Mouse (Mus musculus) gastrocnemius, adult 2 months (tissue): ENCODE measurements at regions not wholly inside any gene's neighbourhood (a gene's known extent, or its start where the extent isn't known, plus 50 kb on each side); places are given as distances from the start of the nearest gene placed in this dataset.

ENCODE experiments used
- DNase-seq: peaks from one replicate; pipeline ENCODE4 v3.0.0; 2022
- H3K27ac ChIP-seq: fragments of 200-600 bp; 2 replicates; pipeline ENCODE4 v1.8.1; 2022; ENCODE audit warnings: mild to moderate bottlenecking
- H3K4me3 ChIP-seq: fragments of 200-600 bp; 2 replicates; pipeline ENCODE4 v1.8.1; 2022; ENCODE audit warnings: mild to moderate bottlenecking, moderate library complexity
- CTCF ChIP-seq: fragments of 200-600 bp; IDR thresholded peaks from 2 replicates; pipeline ENCODE4 v1.8.1; 2022; ENCODE audit warnings: antibody characterized with exemption, mild to moderate bottlenecking, moderate library complexity
- intact Hi-C: fragments of 180-260 bp; cut with DNase I; formaldehyde crosslinking; loops from one replicate; pipeline ENCODE4 v1.15.1; 2025

DNA sequence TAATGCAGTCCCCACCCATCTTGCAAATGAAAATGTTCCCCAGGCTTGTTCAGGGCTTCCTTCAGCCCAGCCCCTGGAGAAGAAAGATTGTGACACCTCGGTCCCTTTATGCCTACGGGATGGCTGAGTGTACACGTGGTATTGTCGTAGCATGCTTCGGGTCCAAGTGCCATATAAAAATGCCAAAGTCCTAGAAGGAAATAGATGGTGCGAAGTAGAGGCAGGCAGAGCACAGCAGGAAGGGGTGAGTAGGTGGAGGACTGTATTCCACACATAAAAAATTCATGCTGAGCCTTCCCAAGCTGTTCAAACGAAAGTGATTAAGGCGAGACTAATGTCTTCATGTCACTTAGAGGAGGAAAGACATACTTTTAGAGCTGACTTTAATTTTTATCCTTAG lies 281.1 kb downstream of the Stim2 start:
- no peak for DNase-seq
- TF ChIP-seq CTCF = no peak
- Histone ChIP-seq H3K4me3 (no peak overlapping the region), H3K27ac (no peak overlapping the region)
- intact Hi-C loops = no loop called here

DNA sequence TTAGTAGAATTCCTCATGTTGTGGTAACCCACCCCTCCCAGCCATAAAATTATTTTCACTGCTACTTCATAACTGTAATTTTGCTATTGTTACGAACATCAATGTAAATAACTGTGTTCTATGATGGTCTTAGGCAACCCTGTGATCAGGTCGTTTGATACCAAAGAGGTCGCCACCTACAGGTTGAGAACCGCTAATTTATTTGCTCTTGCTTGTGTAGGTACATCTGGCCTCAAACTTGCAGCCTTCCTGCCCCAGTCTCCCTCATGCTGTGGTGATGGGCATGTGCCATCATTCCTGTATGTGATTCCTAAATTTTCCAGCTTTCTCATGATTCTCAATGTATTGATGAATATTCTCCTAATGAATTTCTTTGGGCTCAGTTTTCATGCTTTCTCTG lies 282.4 kb downstream of the Stim2 start:
- TF ChIP-seq CTCF = peak; percentile 27; the same call in 1 of the 2 replicates

DNA sequence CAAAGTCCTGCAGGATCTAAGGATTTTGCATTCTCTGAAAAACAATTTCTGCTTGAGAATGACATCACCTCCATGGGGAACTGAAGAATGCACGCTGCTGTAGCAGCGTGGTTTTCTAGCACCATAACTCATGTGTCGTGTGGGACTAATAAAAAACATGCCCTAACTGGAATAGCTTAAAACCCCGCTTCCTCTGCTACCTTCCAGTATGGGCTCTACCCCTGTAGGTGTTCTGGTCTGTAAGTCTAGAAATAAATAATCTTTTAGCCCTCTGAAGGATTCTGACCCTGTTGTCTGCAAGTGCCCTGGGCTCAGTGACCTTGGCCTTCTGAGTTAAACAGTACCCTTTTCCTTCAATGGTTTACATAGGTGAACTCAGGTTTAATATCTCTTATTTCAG lies 282.8 kb downstream of the Stim2 start:
- no peak overlapping the region for H3K27ac ChIP-seq
- intact Hi-C loops = no loop called here
- no peak for TF ChIP-seq CTCF

More for the DNA sequence above, 282.4 kb downstream of the Stim2 start:
- Histone ChIP-seq H3K27ac (no peak overlapping the region), H3K4me3 (no peak overlapping the region)
- intact Hi-C loops = no loop called here
- DNase-seq = no peak

DNA sequence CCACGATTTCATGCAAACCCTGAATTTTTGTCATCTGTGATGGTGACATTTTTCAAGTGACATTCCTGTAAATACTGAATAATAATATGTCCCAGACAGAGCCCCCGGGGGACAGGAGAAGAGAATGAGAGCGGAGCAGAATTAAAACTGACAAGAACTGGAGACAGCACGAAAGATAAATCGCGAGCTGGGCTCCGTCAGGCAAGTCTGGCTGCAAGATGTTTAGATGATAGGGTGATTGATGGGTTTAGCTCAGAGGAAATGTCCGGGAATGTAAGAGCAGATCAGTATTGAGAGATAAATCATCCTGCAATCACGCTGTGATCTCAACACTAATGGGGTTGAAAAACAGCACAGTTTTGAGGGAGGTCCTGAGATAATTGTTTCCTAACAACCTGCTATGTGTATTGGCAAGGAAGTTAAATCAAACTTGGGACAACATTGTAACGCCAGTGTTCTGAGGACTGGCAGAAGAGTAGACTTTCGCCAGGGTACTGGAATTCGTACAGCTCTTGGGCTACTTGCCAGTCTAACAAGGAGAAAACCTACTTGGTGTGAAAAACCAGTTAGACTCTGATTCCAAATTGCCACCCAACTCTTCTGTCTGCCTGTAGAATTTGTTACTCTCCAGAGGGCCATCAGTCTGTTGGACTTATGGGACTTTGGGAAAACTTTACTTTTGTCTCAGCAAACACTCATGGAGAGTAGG lies 292.2 kb downstream of the Stim2 start:
- no peak for TF ChIP-seq CTCF
- Histone ChIP-seq H3K4me3 (no peak overlapping the region), H3K27ac (no peak overlapping the region)
- DNase-seq = no peak
- intact Hi-C loops = no loop called here

More for the DNA sequence above, 282.8 kb downstream of the Stim2 start:
- H3K4me3 ChIP-seq = no peak overlapping the region
- DNase-seq = no peak

DNA sequence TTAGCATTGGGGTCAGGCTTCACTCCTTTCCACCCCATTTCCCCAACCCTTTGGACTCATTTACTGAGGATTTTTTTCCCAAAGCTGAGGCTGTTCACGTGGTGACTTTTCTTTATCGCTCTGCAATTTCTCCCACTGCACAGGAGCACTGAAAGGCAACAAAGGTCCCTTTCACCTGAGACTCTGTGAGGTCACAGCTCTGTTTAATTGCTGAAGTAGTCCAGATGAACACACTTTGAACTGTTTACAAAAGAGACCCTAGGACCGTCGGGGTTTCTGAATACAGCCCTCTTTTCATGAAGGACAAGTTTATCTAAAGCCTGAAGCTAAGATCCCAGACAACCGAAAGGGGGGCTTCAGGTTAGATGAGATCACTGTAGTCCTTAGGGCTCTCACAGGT lies 293.6 kb downstream of the Stim2 start:
- H3K4me3 ChIP-seq = no peak overlapping the region
- no peak for DNase-seq
- TF ChIP-seq CTCF = no peak
- no peak overlapping the region for H3K27ac ChIP-seq
- intact Hi-C loops = no loop called here

DNA sequence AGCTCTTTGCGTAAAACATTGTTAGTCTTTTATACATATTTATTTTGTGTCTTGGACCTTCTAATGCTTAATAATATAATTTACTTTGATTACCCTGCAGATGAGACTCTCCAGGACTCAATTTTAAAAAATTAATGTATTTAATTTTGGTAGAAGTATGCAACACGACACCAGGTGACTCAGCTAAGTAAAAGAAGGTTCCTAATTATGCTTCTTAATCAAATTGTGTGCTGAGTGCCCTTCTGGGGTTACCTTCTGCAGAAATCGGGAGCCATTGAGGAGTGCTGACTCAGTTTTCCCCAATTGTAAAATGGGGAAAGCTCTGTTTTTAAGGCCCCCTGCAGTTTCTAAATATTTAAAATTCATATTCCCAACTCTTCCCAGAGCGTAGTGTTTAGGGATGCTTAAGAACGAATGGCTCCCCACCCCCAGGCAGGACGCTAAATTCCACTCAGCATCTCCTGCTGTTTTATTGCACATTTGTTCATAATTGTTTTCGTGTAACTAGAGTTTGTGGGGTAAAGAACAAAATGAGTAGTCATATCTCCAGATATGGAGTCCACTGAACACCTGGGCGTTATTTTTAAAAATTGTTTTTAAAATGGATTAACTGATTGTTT lies 315.5 kb downstream of the Stim2 start:
- Histone ChIP-seq H3K4me3 (no peak overlapping the region), H3K27ac (no peak overlapping the region)
- DNase-seq = no peak
- intact Hi-C loops = no loop called here
- TF ChIP-seq CTCF = no peak

DNA sequence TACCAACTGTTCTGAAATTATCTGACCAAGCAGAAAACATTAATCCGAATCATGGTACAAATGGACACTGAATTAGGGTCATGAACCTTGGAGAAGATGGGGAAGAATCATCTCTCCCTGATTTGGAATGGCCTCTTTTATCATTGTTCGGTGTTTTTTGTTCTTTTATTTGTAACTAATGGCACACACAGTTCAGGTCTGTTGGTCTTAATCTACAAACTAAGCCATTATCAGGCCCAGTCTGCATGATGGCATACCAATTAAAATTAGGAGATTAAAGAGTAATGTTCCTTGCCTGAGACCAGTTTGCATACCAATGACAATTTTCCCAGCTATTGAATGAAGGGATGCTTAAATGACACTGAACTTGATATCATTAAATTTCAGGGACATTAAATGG lies 332.1 kb downstream of the Stim2 start:
- no peak for TF ChIP-seq CTCF
- Histone ChIP-seq H3K4me3 (no peak overlapping the region), H3K27ac (no peak overlapping the region)
- no peak for DNase-seq
- intact Hi-C loops = no loop called here

DNA sequence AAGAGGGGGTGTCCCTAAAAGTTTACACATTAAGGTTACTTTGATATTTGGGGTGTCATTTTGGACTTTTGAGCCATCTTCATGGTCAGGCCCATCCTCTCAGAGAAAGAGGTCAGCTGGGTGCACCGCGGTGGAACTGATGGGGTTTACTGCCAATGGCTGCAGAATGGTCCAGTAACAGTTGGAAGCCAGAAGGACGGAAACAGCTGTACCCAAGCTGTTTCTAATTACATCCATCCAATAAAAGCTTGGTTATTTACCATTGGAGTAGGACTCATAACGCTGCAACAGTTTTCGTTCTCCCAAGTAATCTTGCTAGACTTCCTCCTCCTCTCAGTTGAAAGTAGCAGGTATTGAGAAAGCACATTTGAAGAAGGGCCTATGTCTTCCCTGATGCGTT lies 344.7 kb downstream of the Stim2 start:
- DNase-seq = peak; percentile 31
- Histone ChIP-seq H3K4me3 (no peak overlapping the region), H3K27ac (no peak overlapping the region; the same call in 1 of the 2 replicates)
- intact Hi-C loops = no loop called here
- no peak for TF ChIP-seq CTCF

DNA sequence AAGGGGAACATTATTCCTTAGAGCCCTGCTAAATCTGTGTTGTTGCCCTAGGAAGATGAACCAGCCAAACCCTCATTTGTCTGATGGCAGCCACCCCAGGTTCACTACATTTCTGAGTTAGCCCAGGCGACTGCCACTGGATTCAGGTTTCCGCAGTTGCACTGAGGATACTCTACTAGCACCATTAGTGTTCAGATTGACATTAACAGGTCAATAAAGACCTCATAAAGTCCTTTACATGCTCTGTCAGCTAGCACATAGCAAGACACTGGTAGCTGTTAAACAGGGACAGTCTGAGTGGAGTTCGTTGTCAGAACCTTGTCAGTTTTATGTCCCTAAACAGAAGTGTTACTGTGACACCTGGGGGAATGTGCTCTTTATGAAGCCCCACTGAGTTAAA lies 345.1 kb downstream of the Stim2 start:
- no peak overlapping the region; the same call in 1 of the 2 replicates for H3K27ac ChIP-seq
- intact Hi-C loops = no loop called here
- peak; percentile 15 for DNase-seq
- H3K4me3 ChIP-seq = no peak overlapping the region
- TF ChIP-seq CTCF = no peak

DNA sequence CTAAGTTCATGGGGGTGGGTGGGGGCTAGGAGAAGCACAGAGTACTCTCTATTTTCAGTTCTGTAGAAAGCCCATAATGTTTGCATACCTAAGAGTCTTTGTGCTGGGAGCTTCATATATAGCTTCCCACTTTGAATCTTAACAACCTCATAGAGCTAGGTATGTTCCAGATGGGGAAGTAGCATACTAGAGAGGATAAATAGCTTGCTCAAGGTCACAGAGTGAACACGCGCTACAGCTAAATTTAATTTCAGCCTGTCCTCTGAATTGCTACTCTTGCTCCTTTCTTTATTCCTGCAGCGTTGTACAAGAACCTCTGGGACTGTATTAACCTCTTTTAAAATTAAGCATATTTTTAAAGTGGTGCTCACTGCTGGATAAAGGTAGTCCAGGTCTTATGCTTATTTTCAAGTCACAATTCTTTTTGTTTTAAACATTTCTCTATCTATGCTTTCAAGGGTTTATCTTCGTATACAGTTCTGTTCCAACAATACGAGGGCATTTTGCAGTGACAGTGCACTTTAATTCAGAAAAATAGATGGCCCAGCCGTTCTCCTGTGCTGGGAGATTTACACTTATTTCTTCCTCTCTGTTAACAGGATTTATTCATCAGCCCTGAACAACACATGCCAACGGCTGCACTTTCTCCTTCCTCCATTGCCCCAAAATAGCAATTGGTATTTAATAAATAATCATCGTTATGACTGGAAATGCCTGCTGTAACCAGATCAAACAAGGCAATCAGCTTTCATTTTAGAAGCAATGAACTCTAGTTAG lies 350.7 kb downstream of the Stim2 start:
- no peak for TF ChIP-seq CTCF
- intact Hi-C loops = no loop called here
- Histone ChIP-seq H3K4me3 (no peak overlapping the region), H3K27ac (no peak overlapping the region)
- DNase-seq = no peak

DNA sequence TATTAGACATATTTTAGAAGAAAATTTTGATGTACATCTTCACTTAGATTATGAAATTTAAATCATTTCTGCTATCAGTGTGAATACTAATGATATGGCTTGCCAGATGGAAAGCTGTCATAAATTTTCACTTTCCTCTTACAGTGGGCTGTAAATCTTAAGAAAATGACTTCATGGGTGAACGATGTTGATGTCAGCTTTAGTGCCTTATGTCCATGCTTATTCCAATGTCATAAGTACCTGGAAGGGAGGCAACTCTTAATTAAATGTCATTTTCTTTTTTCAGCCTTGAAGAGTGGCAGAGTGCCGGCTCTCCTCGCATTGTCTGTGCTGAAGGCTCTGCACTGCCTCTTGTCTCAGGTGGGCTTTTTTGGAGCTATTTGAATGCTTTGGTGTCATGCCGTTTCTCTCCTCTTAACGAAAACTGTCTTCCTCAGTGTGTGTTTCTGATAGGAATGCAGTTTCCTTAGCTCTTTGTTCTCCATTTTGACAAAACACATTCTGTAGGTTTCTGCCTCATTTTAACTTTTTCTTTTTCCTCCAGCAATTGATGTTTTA lies 351.6 kb downstream of the Stim2 start:
- no peak overlapping the region for H3K27ac ChIP-seq
- DNase-seq = no peak
- intact Hi-C loops = no loop called here
- no peak for TF ChIP-seq CTCF
- no peak overlapping the region for H3K4me3 ChIP-seq

DNA sequence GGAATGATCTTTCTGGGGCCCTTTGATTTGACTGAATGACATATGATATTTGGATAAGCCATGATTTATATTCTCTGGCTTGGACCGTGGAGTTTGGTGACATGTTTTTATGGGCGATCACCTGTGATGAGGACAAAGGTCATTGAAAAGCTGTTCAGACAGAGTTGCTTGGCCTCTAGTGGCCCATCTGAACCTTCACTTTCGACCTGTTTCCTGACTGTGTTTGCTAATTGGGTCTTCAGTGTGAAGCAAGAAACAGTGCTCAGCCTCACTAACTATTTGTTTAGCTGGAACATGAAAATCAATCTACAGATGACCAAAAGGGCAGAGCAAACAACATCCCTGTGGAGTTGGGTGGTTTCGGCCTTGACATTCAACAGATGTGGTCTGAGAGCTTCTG lies 357.8 kb downstream of the Stim2 start:
- intact Hi-C loops = no loop called here
- DNase-seq = no peak
- TF ChIP-seq CTCF = no peak
- no peak overlapping the region for H3K27ac ChIP-seq
- H3K4me3 ChIP-seq = no peak overlapping the region

DNA sequence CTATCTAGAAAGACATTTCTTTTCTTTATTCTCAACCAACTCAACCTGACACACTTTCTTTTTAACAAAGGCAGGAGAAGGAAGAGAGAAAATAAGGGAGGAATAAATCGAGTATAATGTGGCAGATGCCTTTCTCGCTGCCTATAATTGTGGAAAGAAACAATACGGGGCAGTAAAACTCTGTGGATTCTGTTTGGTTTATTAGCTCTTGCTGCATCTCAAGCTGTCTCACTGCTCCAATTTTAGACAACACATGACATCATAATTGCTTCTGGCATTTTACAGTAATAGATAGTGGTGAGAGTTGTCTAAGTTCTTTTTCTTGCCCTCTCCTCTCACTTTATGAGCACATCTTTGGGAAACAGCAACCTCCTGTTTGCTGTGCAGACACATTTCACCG lies 359.2 kb downstream of the Stim2 start:
- DNase-seq = no peak
- intact Hi-C loops = no loop called here
- Histone ChIP-seq H3K27ac (no peak overlapping the region), H3K4me3 (no peak overlapping the region)
- no peak for TF ChIP-seq CTCF
